Mouse (Mus musculus) erythroblast, embryonic 14.5 days (primary cell): ENCODE data around the gene Rab7.

Source experiments
- GATA1 ChIP-seq: IDR thresholded peaks from 2 replicates; pipeline ENCODE4 v1.6.1; 2012; ENCODE audit warnings: low read length, inconsistent platforms, mixed read lengths
- TAL1 ChIP-seq: IDR thresholded peaks from 3 replicates; pipeline ENCODE4 v1.6.1; 2012; ENCODE audit warnings: low read length, inconsistent platforms, mixed read lengths

DNA sequence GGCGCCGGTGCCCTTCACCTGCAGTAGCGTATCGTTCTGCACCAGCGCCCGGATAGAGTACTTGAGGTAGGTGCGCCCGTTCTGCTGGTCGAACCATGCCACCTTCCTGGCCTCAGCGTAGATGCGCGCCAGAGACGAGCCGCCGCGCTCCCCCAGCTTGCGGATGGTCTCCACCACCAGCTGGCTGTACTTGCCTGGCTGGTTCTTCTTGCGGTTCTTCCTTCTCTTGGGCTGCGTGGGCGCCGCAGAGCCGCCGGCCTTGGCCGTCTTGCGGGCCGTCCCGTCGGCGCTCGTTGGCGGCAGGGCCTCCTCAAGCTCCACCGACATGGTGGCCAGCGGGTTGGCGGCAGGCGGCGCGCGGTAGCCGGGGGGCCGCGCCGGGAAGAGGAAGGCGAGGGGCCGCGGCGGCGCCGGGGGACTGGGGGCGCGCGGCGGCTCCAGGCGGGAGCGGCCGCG, 64.0 kb downstream of the Rab7 start:
- no peak for TF ChIP-seq GATA1
- TF ChIP-seq TAL1: no peak
